Comparison of ENCODE assay signal across 20 mouse cellular contexts in genomic region chr14:74929739-74930138, GRCm38 (mm10). TPM values are rescaled to one million over a fixed set of nuclear protein-coding genes. Genes with fewer than 3 reads are reported as not detected.
A peak's percentile ranks its signal among the peaks of the same experiment; 100 is the strongest.
DNase-seq lines count a peak whose midpoint lies in the region; ATAC-seq and TF ChIP-seq lines count a peak whose summit lies in the region.
"Had no signal": no experiment of that assay in that cellular context is flagged by ENCODE, and none has a peak within 500 bp of the region (broad histone marks: within the 10 kb centered on the region; RNA-seq: fewer than 3 reads in every experiment).

No protein-coding gene starts in this region.

- H3K4me1 ChIP-seq in liver, embryonic 12.5 days = peaks cover 33% of the 10 kb centered on the region
- H3K4me1 ChIP-seq in liver, embryonic 14.5 days (replicated peaks; ENCODE audit: control insufficient read depth in 2 of 2, insufficient read depth in 2 of 2, low read length in 1 of 2) = peaks cover 6 to 18% of the 10 kb centered on the region in 2 experiments; a peak in 2 of 4 replicates

- H3K4me3 ChIP-seq in liver, embryonic 12.5 days = no peak overlapping the region
- H3K4me3 ChIP-seq in liver, embryonic 14.5 days (ENCODE audit: insufficient read depth in 1 of 2, low read depth in 2 of 2, low read length in 2 of 2) = no peak overlapping the region
- H3K4me3 ChIP-seq: embryonic facial prominence, embryonic 13.5 days; forebrain, embryonic 13.5 days; heart, embryonic 15.5 days; hindbrain, embryonic 15.5 days had no signal

- no peaks in the 10 kb centered on the region for H3K36me3 ChIP-seq in liver, embryonic 12.5 days
- no peaks in the 10 kb centered on the region for H3K36me3 ChIP-seq in liver, embryonic 14.5 days (replicated peaks; ENCODE audit: control insufficient read depth, insufficient read depth, low read depth)
- H3K36me3 ChIP-seq: hindbrain, embryonic 15.5 days had no signal

- no peaks in the 10 kb centered on the region for H3K27me3 ChIP-seq in liver, embryonic 12.5 days (replicated peaks)
- no peaks in the 10 kb centered on the region for H3K27me3 ChIP-seq in liver, embryonic 14.5 days (ENCODE audit: control insufficient read depth, insufficient read depth, low read length)
- H3K27me3 ChIP-seq: embryonic facial prominence, embryonic 13.5 days; forebrain, embryonic 13.5 days; heart, embryonic 15.5 days; hindbrain, embryonic 15.5 days had no signal

- TF ChIP-seq EP300 in liver, embryonic 14.5 days (IDR thresholded peaks at IDR 0.05; ENCODE audit: low read depth) = peak; percentile 26; the same call in 1 of the 2 replicates

- no peak overlapping the region for H3K9ac ChIP-seq in liver, embryonic 12.5 days
- H3K9ac ChIP-seq in liver, embryonic 14.5 days (replicated peaks) = no peak overlapping the region
- H3K9ac ChIP-seq: embryonic facial prominence, embryonic 13.5 days; forebrain, embryonic 13.5 days; forebrain, postnatal 0 days; heart, embryonic 15.5 days; hindbrain, embryonic 15.5 days had no signal

- TF ChIP-seq CTCF in liver, embryonic 14.5 days (IDR thresholded peaks at IDR 0.05; ENCODE audit: low read depth) = no peak

- H3K9me3 ChIP-seq in liver, embryonic 12.5 days (replicated peaks) = no peaks in the 10 kb centered on the region
- no peaks in the 10 kb centered on the region for H3K9me3 ChIP-seq in liver, embryonic 14.5 days (ENCODE audit: control insufficient read depth, low read length)
- H3K9me3 ChIP-seq: embryonic facial prominence, embryonic 13.5 days; forebrain, embryonic 13.5 days; heart, embryonic 15.5 days; hindbrain, embryonic 15.5 days had no signal

- peak; percentile 81 for ATAC-seq in liver, embryonic 12.5 days
- peak; percentile 69 for ATAC-seq in liver, embryonic 14.5 days (ENCODE audit: insufficient read depth)
- peak; percentile 62 for ATAC-seq in megakaryocyte-erythroid progenitor cell, adult 5-6 weeks (replicated peaks; ENCODE audit: low FRiP score, low TSS enrichment, poor library complexity, severe bottlenecking)
- ATAC-seq in monocyte, adult 5-6 weeks (replicated peaks; ENCODE audit: insufficient number of reproducible peaks, low FRiP score, low TSS enrichment, poor library complexity, severe bottlenecking) = no peak
- ATAC-seq: forebrain, embryonic 13.5 days; forebrain, postnatal 0 days had no signal

- no peak for DNase-seq in liver
- DNase-seq in c-Kit-positive CD71-positive TER-119-negative erythroid progenitor cells, embryonic 14.5 days (ENCODE audit: low read depth) = peak; percentile 36
- no peak for DNase-seq in liver, embryonic 14.5 days (ENCODE audit: low read depth in 3 of 3, low spot score in 3 of 3)
- DNase-seq in heart, adult 9 months (ENCODE audit: low spot score in 2 of 2) = no peak
- DNase-seq: adrenal gland, adult 8-10 months; adrenal gland, postnatal 36 days; cerebellum, adult 11-12 months; cerebellum, adult 9-10 months; cerebellum, postnatal 25 days; forebrain, postnatal 0 days; heart, adult 18-20 months; heart, postnatal 14 days had no signal

- 39% methylated on average over 2 of the region's 2 CpGs for WGBS in liver, embryonic 12.5 days (ENCODE audit: insufficient replicate concordance)
- WGBS in liver, embryonic 14.5 days (ENCODE audit: insufficient replicate concordance) = 23% methylated on average over 2 of the region's 2 CpGs

- peak overlapping the region; percentile 32 for H3K4me2 ChIP-seq in liver, embryonic 12.5 days
- H3K4me2 ChIP-seq in liver, embryonic 14.5 days (ENCODE audit: low read depth) = peak overlapping the region; percentile 28
- H3K4me2 ChIP-seq: embryonic facial prominence, embryonic 13.5 days; forebrain, embryonic 13.5 days; heart, embryonic 11.5 days; heart, embryonic 15.5 days; hindbrain, embryonic 15.5 days had no signal

- H3K27ac ChIP-seq in liver, embryonic 12.5 days = peak overlapping the region; percentile 68
- H3K27ac ChIP-seq in liver, embryonic 14.5 days = no peak overlapping the region
- H3K27ac ChIP-seq: embryonic facial prominence, embryonic 13.5 days; forebrain, embryonic 13.5 days; heart, embryonic 15.5 days; hindbrain, embryonic 15.5 days had no signal

RNA-seq across cellular contexts. Expression of gene Lrch1, which starts 17.9 kb away (rescaled TPM):
- polyA plus RNA-seq in liver, embryonic 12.5 days (2016; fragmentation: Nextera tagmentation; extraction: Ambion mirVana) = 6.5 and 7.8 TPM in 2 replicates
- polyA plus RNA-seq in liver, embryonic 14.5 days (2012; rRNA removed) = 2.7 and 2.8 TPM in 2 replicates
- polyA plus RNA-seq in liver, embryonic 14.5 days (2014; fragmentation: Nextera tagmentation; extraction: Ambion mirVana) = 3.4 and 4.4 TPM in 2 replicates
- total RNA-seq in megakaryocyte-erythroid progenitor cell, adult 5-6 weeks (2014; fragmentation: Nextera tagmentation) = 10.4 and 12.3 TPM in 2 replicates
- 8.2 and 17.3 TPM in 2 replicates for total RNA-seq in megakaryocyte-erythroid progenitor cell, adult 5-6 weeks (2017)
- 31.4 to 43.1 TPM (median 34.7 TPM) in 3 replicates for total RNA-seq in monocyte, adult 5-6 weeks (2017)
